Mouse (Mus musculus) bone marrow, adult 2 months (tissue): ENCODE results near the gene R3hdm2.

Source experiments
- CTCF ChIP-seq: fragments of 200-500 bp; IDR thresholded peaks from 2 replicates; pipeline ENCODE4 v1.5.1; 2011; ENCODE audit warnings: low read length, control low read depth; ENCODE audit not compliant: control insufficient read depth, insufficient read depth
- POLR2A ChIP-seq: fragments of 200-500 bp; IDR thresholded peaks from 2 replicates; pipeline ENCODE4 v1.6.1; 2011; ENCODE audit warnings: low read depth, mild to moderate bottlenecking, control low read depth, low read length, borderline replicate concordance; ENCODE audit not compliant: control insufficient read depth

DNA sequence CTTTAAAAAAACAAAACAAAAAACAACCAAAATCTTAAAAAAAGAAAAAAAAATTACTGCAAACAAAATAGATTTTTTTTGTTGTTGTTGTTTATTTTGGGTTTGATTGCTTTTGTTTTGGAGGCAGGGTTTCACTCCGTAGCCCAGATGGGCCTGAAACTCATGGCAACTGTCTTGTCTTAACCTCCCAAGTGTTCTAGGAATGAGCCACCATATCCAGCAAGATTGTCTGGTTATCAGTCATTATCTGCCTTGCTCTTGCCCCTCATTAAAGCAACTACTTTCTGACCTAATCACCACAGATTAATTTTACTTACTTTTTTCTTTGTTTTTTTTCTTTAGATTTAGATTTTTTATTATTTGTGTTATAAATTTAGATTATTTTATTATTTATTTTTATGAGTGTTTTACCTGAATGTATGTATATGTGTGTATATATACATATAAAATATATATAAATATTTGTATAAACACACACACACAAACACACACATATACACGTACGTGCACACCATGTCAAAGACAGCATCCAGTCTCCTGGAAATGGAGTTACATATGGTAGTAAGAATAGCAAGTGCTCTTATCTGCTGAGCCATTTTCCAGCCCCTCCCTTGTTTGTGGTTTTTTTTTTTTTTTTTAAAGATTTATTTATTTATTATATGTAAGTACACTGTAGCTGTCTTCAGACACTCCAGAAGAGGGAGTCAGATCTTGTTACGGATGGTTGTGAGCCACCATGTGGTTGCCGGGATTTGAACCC lies 57.4 kb downstream of the R3hdm2 start:
- TF ChIP-seq POLR2A (no peak), CTCF (no peak)
